Mouse (Mus musculus): ENCODE data around the gene Olfr191. TPM values are rescaled to one million over a fixed set of nuclear protein-coding genes. Genes with fewer than 3 reads are reported as not detected.
"Not testable (repeated sequence)": the region's sequence is repeated elsewhere in the genome, so short reads cannot be mapped to it uniquely, and the experiment has no call there.

Olfr191 gene
- not detected in 2 replicates for polyA plus RNA-seq (2012; rRNA removed)

- H3K27me3 ChIP-seq (ENCODE audit: control insufficient read depth, insufficient read depth, low read length); H3K36me3 ChIP-seq (ENCODE audit: control insufficient read depth, insufficient read depth, low read length); H3K27ac ChIP-seq (ENCODE audit: control insufficient read depth, insufficient read depth, low read depth, low read length); H3K4me3 ChIP-seq (ENCODE audit: control insufficient read depth, low read depth, low read length); H3K4me1 ChIP-seq (ENCODE audit: control insufficient read depth, insufficient read depth, low read length): not testable (repeated sequence)
Measured at GRCm38 (mm10) chr16:59089722-59090121, at the start of gene Olfr191. Gene Olfr191 (minus strand): TSS chr16:59089822.

- no peak overlapping the region for H3K27ac ChIP-seq (ENCODE audit: control insufficient read depth, insufficient read depth, low read depth, low read length)
- no peaks in the 10 kb centered on the region for H3K36me3 ChIP-seq (ENCODE audit: control insufficient read depth, insufficient read depth, low read length)
- no peaks in the 10 kb centered on the region for H3K4me1 ChIP-seq (ENCODE audit: control insufficient read depth, insufficient read depth, low read length)
- no peak overlapping the region for H3K4me3 ChIP-seq (ENCODE audit: control insufficient read depth, low read depth, low read length)
- H3K27me3 ChIP-seq (ENCODE audit: control insufficient read depth, insufficient read depth, low read length): no peaks in the 10 kb centered on the region
- no peak for TF ChIP-seq POLR2A (IDR thresholded peaks at IDR 0.05; ENCODE audit: control insufficient read depth, low read depth, low read length)
- no peak for TF ChIP-seq CTCF (IDR thresholded peaks at IDR 0.05; ENCODE audit: control insufficient read depth, insufficient read depth, insufficient replicate concordance, low read depth, low read length)
Measured at GRCm38 (mm10) chr16:59130740-59131139, 41.1 kb upstream of the Olfr191 start.

- H3K27ac ChIP-seq (ENCODE audit: control insufficient read depth, insufficient read depth, low read depth, low read length): no peak within 1 kb of the TSS
- TF ChIP-seq CTCF (IDR thresholded peaks at IDR 0.05; ENCODE audit: control insufficient read depth, insufficient read depth, insufficient replicate concordance, low read depth, low read length) (no peak), POLR2A (IDR thresholded peaks at IDR 0.05; ENCODE audit: control insufficient read depth, low read depth, low read length) (no peak)
Measured at GRCm38 (mm10) chr16:59120969-59121368, 31.3 kb upstream of the Olfr191 start, which contains the start of gene Olfr194. Gene Olfr194 (minus strand): TSS chr16:59121069.

GRCm38 (mm10) chr16:59111781-59112180 lies 22.2 kb upstream of the Olfr191 start, which contains the start of gene Olfr193:
Gene Olfr193 (minus strand): TSS chr16:59111881.
- Histone ChIP-seq H3K27me3 (ENCODE audit: control insufficient read depth, insufficient read depth, low read length) (no peaks in the 10 kb centered on the region), H3K36me3 (ENCODE audit: control insufficient read depth, insufficient read depth, low read length) (no peaks in the 10 kb centered on the region)

More at GRCm38 (mm10) chr16:59120969-59121368, 31.3 kb upstream of the Olfr191 start, which contains the start of gene Olfr194:
- Histone ChIP-seq H3K4me1 (ENCODE audit: control insufficient read depth, insufficient read depth, low read length) (no peaks in the 10 kb centered on the region), H3K27me3 (ENCODE audit: control insufficient read depth, insufficient read depth, low read length) (no peaks in the 10 kb centered on the region), H3K4me3 (ENCODE audit: control insufficient read depth, low read depth, low read length) (no peak within 1 kb of the TSS), H3K36me3 (ENCODE audit: control insufficient read depth, insufficient read depth, low read length) (no peaks in the 10 kb centered on the region)

GRCm38 (mm10) chr16:59108522-59108921 lies 18.9 kb upstream of the Olfr191 start:
- not testable (repeated sequence) for H3K4me3 ChIP-seq (ENCODE audit: control insufficient read depth, low read depth, low read length); H3K36me3 ChIP-seq (ENCODE audit: control insufficient read depth, insufficient read depth, low read length); H3K4me1 ChIP-seq (ENCODE audit: control insufficient read depth, insufficient read depth, low read length); H3K27ac ChIP-seq (ENCODE audit: control insufficient read depth, insufficient read depth, low read depth, low read length); H3K27me3 ChIP-seq (ENCODE audit: control insufficient read depth, insufficient read depth, low read length)

More at GRCm38 (mm10) chr16:59111781-59112180, 22.2 kb upstream of the Olfr191 start, which contains the start of gene Olfr193:
- no peak within 1 kb of the TSS for H3K4me3 ChIP-seq (ENCODE audit: control insufficient read depth, low read depth, low read length)
- H3K4me1 ChIP-seq (ENCODE audit: control insufficient read depth, insufficient read depth, low read length): no peaks in the 10 kb centered on the region
- H3K27ac ChIP-seq (ENCODE audit: control insufficient read depth, insufficient read depth, low read depth, low read length): no peak within 1 kb of the TSS
- no peak for TF ChIP-seq CTCF (IDR thresholded peaks at IDR 0.05; ENCODE audit: control insufficient read depth, insufficient read depth, insufficient replicate concordance, low read depth, low read length)
- no peak for TF ChIP-seq POLR2A (IDR thresholded peaks at IDR 0.05; ENCODE audit: control insufficient read depth, low read depth, low read length)

GRCm38 (mm10) chr16:59105312-59105711 lies 15.7 kb upstream of the Olfr191 start:
- no peak overlapping the region for H3K4me3 ChIP-seq (ENCODE audit: control insufficient read depth, low read depth, low read length)
- H3K36me3 ChIP-seq (ENCODE audit: control insufficient read depth, insufficient read depth, low read length): no peaks in the 10 kb centered on the region
- H3K27me3 ChIP-seq (ENCODE audit: control insufficient read depth, insufficient read depth, low read length): no peaks in the 10 kb centered on the region
- no peak for TF ChIP-seq CTCF (IDR thresholded peaks at IDR 0.05; ENCODE audit: control insufficient read depth, insufficient read depth, insufficient replicate concordance, low read depth, low read length)
- TF ChIP-seq POLR2A (IDR thresholded peaks at IDR 0.05; ENCODE audit: control insufficient read depth, low read depth, low read length): no peak
- H3K4me1 ChIP-seq (ENCODE audit: control insufficient read depth, insufficient read depth, low read length): no peaks in the 10 kb centered on the region
- H3K27ac ChIP-seq (ENCODE audit: control insufficient read depth, insufficient read depth, low read depth, low read length): no peak overlapping the region

- H3K27ac ChIP-seq (ENCODE audit: control insufficient read depth, insufficient read depth, low read depth, low read length); H3K4me3 ChIP-seq (ENCODE audit: control insufficient read depth, low read depth, low read length); H3K4me1 ChIP-seq (ENCODE audit: control insufficient read depth, insufficient read depth, low read length); H3K27me3 ChIP-seq (ENCODE audit: control insufficient read depth, insufficient read depth, low read length); H3K36me3 ChIP-seq (ENCODE audit: control insufficient read depth, insufficient read depth, low read length): not testable (repeated sequence)
Measured at GRCm38 (mm10) chr16:59081113-59081512, 8.5 kb downstream of the Olfr191 start.

- no peak within 1 kb of the TSS for H3K27ac ChIP-seq (ENCODE audit: control insufficient read depth, insufficient read depth, low read depth, low read length)
- no peaks in the 10 kb centered on the region for H3K36me3 ChIP-seq (ENCODE audit: control insufficient read depth, insufficient read depth, low read length)
Measured at GRCm38 (mm10) chr16:59077905-59078304, 11.7 kb downstream of the Olfr191 start, which contains the start of gene Olfr190. Gene Olfr190 (minus strand): TSS chr16:59078005.

More at GRCm38 (mm10) chr16:59077905-59078304, 11.7 kb downstream of the Olfr191 start, which contains the start of gene Olfr190:
- Histone ChIP-seq H3K4me1 (ENCODE audit: control insufficient read depth, insufficient read depth, low read length) (no peaks in the 10 kb centered on the region), H3K4me3 (ENCODE audit: control insufficient read depth, low read depth, low read length) (no peak within 1 kb of the TSS), H3K27me3 (ENCODE audit: control insufficient read depth, insufficient read depth, low read length) (no peaks in the 10 kb centered on the region)
- TF ChIP-seq POLR2A (IDR thresholded peaks at IDR 0.05; ENCODE audit: control insufficient read depth, low read depth, low read length) (no peak), CTCF (IDR thresholded peaks at IDR 0.05; ENCODE audit: control insufficient read depth, insufficient read depth, insufficient replicate concordance, low read depth, low read length) (no peak)

All from testis, adult 2 months (tissue).